Mouse (Mus musculus): ENCODE data around the gene Olfr547.

GRCm38 (mm10) chr7:102506848-102507247 lies 27.7 kb upstream of the Olfr547 start:
- TF ChIP-seq CTCF (IDR thresholded peaks at IDR 0.05; ENCODE audit: control insufficient read depth, insufficient read depth, low read length) (peak; percentile 77), POLR2A (IDR thresholded peaks at IDR 0.05; ENCODE audit: borderline replicate concordance, control insufficient read depth, low read depth, low read length) (no peak)
